Mouse (Mus musculus) CD4-positive, CD25-positive, alpha-beta regulatory T cell, adult 4 months (primary cell): Measurements from ENCODE around the gene Rnf114. TPM values are rescaled to one million over a fixed set of nuclear protein-coding genes. Genes with fewer than 3 reads are reported as not detected.

ENCODE experiments used
- ATAC-seq: one replicate; pipeline ENCODE4 v1.8.0; 2017
- polyA plus RNA-seq, 2 experiments: library from polyadenylated mRNA; unstranded; fragments of 100-300 nt; shearing (Covaris generic); gene quantifications; one replicate each; pipeline ENCODE4 v1.2.1; 2017

The Rnf114 gene
- polyA plus RNA-seq, 2 experiments from 2014 or later: 187 to 302 TPM

- no peak for ATAC-seq
These were observed 16.8 kb upstream of the Rnf114 start for GRCm38 (mm10) chr2:167475596-167475995.

GRCm38 (mm10) chr2:167476200-167476688 lies 16.2 kb upstream of the Rnf114 start:
- ATAC-seq: no peak

DNA sequence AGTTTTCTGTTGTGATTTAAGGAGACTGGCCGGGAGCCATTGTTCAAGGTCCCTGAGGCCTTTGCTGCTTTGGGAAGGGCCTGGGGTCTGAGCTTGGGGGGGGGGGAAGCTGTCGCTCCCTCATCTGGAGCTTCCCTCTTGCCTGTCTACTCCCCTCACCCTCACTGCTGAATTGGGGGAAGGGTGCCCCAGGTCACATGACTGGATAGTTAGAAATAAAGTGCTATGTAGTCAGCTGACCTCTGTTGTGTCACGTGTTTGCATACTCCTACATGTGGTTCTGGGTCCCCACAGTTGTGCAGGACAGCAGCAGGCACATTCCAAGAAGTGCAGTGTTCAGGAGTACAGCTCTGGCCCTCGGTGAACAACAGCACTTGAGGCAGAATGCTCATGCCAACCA lies 15.7 kb upstream of the Rnf114 start:
- no peak for ATAC-seq

DNA sequence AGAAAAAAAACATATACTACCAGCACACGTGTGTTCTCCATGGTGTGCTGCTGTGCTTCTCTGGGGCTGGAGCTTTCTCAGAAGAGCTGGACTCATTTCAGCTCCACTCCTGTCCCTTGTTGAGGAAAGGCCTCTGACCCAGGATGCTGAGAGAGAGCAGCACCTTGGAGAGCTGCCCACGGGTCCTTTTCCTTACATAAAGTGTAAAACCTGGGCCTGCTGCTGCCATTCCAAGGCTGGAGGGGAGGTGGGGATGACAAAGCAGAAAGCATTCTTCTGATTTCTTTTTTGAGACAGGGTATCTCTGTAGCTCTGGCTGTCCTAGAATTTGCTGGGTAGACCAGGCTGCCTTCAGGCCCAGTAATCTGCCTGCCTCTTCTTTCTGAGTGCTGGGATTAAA lies 14.3 kb upstream of the Rnf114 start:
- ATAC-seq: no peak

DNA sequence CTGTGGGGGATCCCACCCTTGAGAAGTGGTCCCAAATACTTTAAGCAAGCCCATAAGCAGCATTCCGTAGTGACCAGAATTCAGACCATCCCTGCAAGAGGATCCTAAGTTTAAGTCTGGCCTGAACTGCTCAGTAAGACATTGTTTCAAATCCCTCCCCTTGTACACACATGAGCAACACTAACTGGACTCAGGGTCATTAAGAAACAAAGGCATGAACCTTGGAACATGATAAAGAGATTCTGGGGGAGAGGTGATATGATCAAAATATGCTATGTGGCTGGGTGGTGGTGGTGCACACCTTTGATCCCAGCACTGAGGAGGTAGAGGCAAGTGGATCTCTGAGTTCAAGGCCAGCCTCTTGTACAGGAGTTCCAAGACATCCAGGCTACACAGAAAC lies 12.9 kb upstream of the Rnf114 start:
- ATAC-seq: no peak

GRCm38 (mm10) chr2:167482681-167483080 lies 9.8 kb upstream of the Rnf114 start:
- no peak for ATAC-seq

GRCm38 (mm10) chr2:167483081-167483826 lies 9.2 kb upstream of the Rnf114 start:
- no peak for ATAC-seq

GRCm38 (mm10) chr2:167483827-167484410 lies 8.5 kb upstream of the Rnf114 start:
- ATAC-seq: no peak

DNA sequence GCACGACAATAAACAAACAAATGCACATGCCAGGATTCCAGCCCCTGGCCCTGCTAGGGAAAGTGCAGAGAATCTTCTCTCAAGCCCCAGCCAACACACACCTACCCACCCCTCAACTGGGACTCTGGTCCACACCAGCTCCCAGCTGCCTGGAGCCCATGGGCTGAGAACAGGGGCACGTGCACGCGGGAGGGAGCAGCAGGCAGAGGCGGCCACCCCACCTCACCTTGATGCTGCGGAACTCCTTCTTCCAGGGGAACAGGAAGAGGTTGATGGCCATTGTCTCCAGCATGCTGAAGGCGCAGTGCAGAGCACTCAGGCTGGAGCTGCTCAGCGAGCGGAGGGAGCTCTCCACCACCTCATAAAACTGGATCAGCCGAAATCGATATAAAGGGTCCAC lies 7.5 kb upstream of the Rnf114 start:
- ATAC-seq: no peak

DNA sequence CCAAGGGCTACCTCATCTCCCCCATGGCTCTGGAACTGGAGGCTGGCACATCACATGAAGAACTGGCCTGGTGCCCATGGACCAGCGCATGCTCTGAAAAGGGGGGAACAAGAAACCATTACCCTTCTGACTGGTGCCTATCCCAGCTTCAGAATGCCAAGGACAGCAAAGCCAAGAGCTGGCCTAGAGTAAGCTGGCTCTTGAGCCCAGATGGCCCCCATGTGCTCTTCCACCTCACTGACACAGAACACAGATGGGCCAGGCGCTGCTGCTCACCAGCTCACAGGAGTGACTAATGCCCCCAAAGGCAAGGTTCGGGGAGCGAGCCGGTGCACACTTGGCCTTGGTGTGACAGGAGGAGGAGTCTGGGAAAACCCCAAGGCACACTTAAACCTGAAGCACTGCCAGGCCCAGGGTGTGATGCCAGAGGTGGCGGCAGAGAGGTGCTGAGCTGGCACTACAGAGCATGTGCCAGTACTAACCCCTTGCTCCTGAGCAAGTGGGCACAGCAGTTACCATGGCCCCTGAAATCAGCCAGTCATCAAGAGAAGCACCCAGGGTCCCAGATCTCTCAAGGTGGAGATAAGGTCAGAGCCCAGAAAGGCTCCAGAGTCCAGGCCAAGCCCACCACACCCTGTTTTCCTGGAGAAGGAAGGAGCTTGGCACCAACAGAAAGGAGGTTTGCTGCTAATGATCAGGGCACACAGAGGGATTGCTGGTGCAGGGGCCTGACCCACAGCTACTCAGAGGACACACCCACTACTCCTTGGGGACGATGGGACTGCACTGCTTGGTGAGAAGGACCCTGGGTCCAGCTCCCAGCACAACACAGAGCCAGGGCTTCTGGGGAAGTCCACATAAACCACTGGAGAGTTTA lies 6.7 kb upstream of the Rnf114 start:
- ATAC-seq: peak; percentile 45

- no peak for ATAC-seq
These were observed 5.9 kb upstream of the Rnf114 start for GRCm38 (mm10) chr2:167486573-167486972.

DNA sequence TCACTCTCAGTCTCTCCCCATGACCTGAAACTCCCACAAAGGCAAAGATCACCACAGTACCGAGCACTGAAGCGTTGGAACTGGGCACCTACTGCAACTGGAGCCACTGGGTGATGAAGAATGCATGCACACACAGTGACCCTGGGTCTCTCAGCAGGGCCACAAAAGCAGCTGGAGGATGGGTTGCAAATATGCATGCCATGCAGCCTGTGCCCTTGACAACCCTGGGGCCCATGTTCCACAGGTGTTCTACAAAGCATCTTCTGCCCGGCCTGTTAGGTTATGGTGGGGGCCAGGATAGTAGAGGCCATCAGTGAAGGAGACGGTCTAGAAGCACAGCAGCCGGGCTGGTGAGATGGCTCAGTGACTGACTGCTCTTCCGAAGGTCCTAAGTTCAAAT lies 4.9 kb upstream of the Rnf114 start:
- no peak for ATAC-seq

DNA sequence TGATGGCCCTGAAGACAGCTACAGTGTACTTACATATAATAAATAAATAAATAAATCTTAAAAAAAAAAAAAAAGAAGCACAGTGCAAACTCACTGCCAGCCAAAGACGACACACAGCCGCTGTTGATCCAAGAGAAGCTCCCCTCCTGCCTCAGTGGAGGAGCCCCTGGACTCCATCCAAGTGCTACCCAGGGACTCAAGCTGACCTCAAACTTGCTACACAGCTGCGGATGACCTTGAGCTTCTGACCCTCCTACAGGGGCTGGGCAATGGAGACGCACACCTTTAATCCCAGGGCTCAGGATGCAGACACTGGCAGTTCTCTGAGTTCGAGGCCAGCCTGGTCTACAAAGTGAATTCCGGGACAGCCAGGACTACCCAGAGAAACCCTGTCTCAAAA lies 4.5 kb upstream of the Rnf114 start:
- no peak for ATAC-seq

- no peak for ATAC-seq
These were observed 1.5 kb upstream of the Rnf114 start for GRCm38 (mm10) chr2:167490813-167491525.

- ATAC-seq: peak; percentile 83
These were observed 530 bp downstream of the Rnf114 start, which contains the start of gene Spata2 for GRCm38 (mm10) chr2:167492713-167493636. TSS of gene Spata2 (minus strand) at chr2:167492887.

DNA sequence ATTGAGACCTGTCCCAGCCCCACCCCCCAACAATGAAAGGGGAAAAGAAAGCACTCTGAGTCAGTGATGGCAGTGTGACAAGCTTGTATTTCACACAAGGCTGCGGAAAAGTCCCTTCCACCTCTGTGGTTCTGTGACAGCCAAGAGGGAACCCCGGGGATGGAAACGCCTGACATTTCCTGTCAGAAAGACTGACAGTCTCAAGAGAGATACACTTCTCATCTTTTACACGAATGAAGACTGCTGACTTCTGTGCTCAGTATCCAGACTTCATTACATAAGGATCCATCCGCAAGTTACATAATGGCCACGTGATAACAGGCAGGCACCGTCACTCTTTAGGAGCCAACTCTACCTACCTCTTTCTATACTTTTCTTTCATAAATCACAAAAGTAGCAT lies 4.0 kb downstream of the Rnf114 start:
- peak; percentile 24 for ATAC-seq

- ATAC-seq: peak; percentile 25
These were observed 4.8 kb downstream of the Rnf114 start for GRCm38 (mm10) chr2:167497272-167497671.

- ATAC-seq: peak; percentile 66
These were observed 10.3 kb downstream of the Rnf114 start for GRCm38 (mm10) chr2:167502554-167503252.

DNA sequence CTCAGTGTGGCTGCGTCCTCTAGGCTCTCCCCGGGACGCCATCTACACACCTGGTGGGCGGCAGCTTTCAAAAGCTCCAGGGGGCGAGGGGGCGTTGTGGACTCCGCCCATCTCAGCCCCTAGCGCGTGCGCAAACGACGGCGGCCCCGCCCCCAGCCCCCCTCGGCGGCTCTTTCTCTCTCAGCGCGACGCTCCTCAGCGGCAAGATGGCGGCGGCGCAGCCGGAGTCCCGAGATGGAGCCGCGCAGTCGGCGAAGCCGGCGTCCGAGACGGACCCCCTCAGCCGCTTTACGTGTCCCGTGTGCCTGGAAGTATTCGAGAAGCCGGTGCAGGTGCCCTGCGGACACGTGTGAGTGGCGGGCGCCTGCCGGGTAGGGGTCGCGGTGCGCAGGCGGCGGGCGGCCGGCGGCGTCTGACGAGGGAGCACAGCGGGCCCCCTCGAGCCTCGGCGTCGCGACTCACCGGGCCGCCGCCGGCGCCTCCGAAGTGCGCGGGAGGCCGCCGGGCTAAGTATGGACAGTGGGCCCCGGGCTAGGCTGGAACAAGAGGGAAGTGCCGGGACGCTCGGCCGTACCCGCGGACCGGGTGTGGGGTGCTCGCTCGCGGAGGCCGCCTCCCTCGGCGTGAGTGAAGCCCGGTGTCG lies 10.9 kb downstream of the Rnf114 start:
- peak; percentile 65 for ATAC-seq

DNA sequence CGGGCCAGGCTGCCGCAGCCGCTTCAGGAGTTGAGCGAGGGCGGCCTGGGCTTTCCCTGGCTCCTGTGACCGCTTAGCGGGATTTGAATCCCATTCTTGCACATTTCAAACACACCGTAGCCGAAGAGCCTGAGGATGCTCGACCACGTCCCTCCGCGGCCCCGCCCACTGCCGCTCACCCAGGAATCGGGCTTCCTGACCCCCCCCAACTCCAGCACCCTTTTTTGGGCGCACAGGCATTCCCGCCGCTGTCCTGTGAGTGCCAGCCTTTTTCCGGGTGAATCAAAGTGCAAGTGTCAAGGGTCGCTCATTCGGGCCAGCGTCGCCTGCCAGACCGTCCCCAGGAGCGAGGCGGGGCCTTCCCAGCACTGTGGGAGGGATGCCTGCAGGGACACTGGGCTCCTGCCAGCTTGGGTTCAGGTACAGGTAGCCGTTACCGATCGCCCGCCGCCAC lies 11.5 kb downstream of the Rnf114 start:
- no peak for ATAC-seq
